Mouse (Mus musculus) neural tube, embryonic 15.5 days (tissue): ENCODE results near the gene Gm45062. TPM values are rescaled to one million over a fixed set of nuclear protein-coding genes. Genes with fewer than 3 reads are reported as not detected.

ENCODE experiments used
- ATAC-seq: fragments of 200-750 bp; cut with Nextera tagmentation; 2 replicates; pipeline ENCODE4 v1.8.0; 2017; ENCODE audit warnings: mild to moderate bottlenecking, moderate TSS enrichment, moderate library complexity; ENCODE audit not compliant: low FRiP score
- H3K27ac ChIP-seq: fragments of 300-500 bp; sonication (generic); replicated peaks from 2 replicates; pipeline ENCODE4 v1.5.1; 2015; ENCODE audit warnings: mild to moderate bottlenecking, inconsistent platforms
- H3K27me3 ChIP-seq: fragments of 300-500 bp; sonication (generic); replicated peaks from 2 replicates; pipeline ENCODE4 v1.6.1; 2015; ENCODE audit warnings: inconsistent platforms
- H3K36me3 ChIP-seq: fragments of 300-500 bp; sonication (generic); 2 replicates; pipeline ENCODE4 v1.6.1; 2015; ENCODE audit warnings: inconsistent platforms
- H3K4me1 ChIP-seq: fragments of 300-500 bp; sonication (generic); 2 replicates; pipeline ENCODE4 v1.6.1; 2015; ENCODE audit warnings: inconsistent platforms
- H3K4me2 ChIP-seq: fragments of 300-500 bp; sonication (generic); 2 replicates; pipeline ENCODE4 v1.6.1; 2015; ENCODE audit warnings: inconsistent platforms, mild to moderate bottlenecking, moderate library complexity
- H3K4me3 ChIP-seq: fragments of 300-500 bp; sonication (generic); replicated peaks from 2 replicates; pipeline ENCODE4 v1.5.1; 2015; ENCODE audit warnings: mild to moderate bottlenecking, inconsistent platforms
- H3K9ac ChIP-seq: fragments of 300-500 bp; sonication (generic); replicated peaks from 2 replicates; pipeline ENCODE4 v1.6.1; 2015; ENCODE audit warnings: mild to moderate bottlenecking, inconsistent platforms
- H3K9me3 ChIP-seq: fragments of 300-500 bp; sonication (generic); replicated peaks from 2 replicates; pipeline ENCODE4 v1.6.1; 2016; ENCODE audit warnings: inconsistent platforms
- WGBS: fragments of 180-500 bp; shearing (Covaris S2); methylation state at CpG from one replicate; pipeline ENCODE4 v1.1.7; 2015; ENCODE audit warnings: mixed read lengths; 5-methylcytosine and 5-hydroxymethylcytosine counted together
- polyA plus RNA-seq: library from polyadenylated mRNA; unstranded; fragments of >200 nt; fragmentation: Nextera tagmentation; extraction: Ambion mirVana; gene quantifications from 2 replicates; pipeline ENCODE4 v1.2.1, GENCODE M21; 2015

Gm45062 gene
- polyA plus RNA-seq, 1 experiment from 2014 or later: 9.4 TPM

GRCm38 (mm10) chr6:8485414-8486175, 226.3 kb downstream of the Gm45062 start:
- no peaks in the 10 kb centered on the region for H3K9me3 ChIP-seq
- WGBS: 85% methylated on average over 16 of the region's 16 CpGs
- H3K9ac ChIP-seq: no peak overlapping the region
- H3K4me3 ChIP-seq: no peak overlapping the region
- peaks cover 13% of the 10 kb centered on the region for H3K4me1 ChIP-seq
- H3K27me3 ChIP-seq: no peaks in the 10 kb centered on the region
- ATAC-seq: no peak
- no peak overlapping the region for H3K4me2 ChIP-seq
- H3K36me3 ChIP-seq: no peaks in the 10 kb centered on the region
- H3K27ac ChIP-seq: no peak overlapping the region

DNA sequence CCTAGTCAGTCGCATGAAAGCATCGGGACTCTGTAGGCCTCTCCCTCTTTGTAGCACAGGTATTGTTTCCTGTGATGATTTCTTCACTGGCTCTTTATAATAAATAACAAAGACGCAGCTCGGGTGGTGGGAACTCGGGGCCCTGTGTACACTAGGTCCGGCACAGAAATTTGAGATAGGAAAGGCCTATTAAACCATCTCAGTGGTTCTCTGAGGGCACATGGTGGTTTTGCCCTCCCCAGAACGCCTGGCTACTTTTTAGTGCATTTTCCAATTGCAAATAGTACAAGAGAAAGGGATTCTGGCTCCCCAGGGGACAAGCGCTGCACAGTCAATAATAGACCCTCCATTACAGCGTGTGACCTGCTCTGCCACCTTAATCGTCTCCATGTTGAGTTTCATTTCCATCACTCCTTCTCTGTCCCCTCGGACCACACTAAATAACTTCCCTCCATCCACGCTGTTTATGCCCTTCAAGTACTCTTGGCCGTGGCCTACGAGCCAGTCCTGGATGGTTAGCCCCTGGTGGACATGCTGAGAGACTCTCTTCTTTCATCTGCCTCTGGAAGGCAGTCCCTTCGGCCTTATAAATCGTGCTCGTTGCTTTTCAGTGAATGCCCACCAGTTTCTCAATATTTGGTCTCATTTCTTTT, 227.3 kb downstream of the Gm45062 start:
- Histone ChIP-seq H3K9ac (no peak overlapping the region), H3K9me3 (no peaks in the 10 kb centered on the region), H3K36me3 (no peaks in the 10 kb centered on the region), H3K4me2 (no peak overlapping the region), H3K27me3 (no peaks in the 10 kb centered on the region), H3K27ac (0 out of 2 replicates have a peak overlapping the region, but pooled peaks have one; percentile 33), H3K4me1 (peaks cover 13% of the 10 kb centered on the region), H3K4me3 (no peak overlapping the region)
- ATAC-seq: no peak
- 74% methylated on average over 17 of the region's 17 CpGs for WGBS

GRCm38 (mm10) chr6:8487044-8487853, 228.0 kb downstream of the Gm45062 start:
- Histone ChIP-seq H3K4me2 (no peak overlapping the region), H3K9ac (no peak overlapping the region)
- no peak for ATAC-seq

DNA sequence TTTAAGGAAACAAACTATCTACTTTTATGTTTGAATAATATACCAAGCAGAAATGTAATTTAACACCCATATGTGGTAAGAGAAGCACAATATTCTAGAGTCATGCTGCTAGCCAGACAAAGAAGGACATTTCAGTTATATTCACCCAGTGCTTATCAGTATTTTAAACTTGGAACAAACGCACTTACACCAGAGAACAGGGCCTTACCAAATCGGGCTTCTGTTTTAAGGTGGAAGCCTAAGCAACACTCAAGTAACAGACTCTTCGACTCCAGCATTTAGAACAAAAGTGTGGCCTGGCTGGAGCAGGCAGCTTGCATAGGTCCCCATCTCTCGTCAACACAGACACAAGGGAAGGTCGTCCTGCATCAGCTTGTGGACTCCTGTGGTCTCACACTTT, 229.0 kb downstream of the Gm45062 start:
- no peak overlapping the region for H3K4me2 ChIP-seq
- H3K36me3 ChIP-seq: no peaks in the 10 kb centered on the region
- 72% methylated on average over 5 of the region's 5 CpGs for WGBS
- H3K9ac ChIP-seq: no peak overlapping the region
- no peak overlapping the region for H3K27ac ChIP-seq
- no peaks in the 10 kb centered on the region for H3K27me3 ChIP-seq
- H3K4me1 ChIP-seq: peaks cover 13% of the 10 kb centered on the region
- no peaks in the 10 kb centered on the region for H3K9me3 ChIP-seq
- no peak for ATAC-seq
- no peak overlapping the region for H3K4me3 ChIP-seq

More at GRCm38 (mm10) chr6:8487044-8487853, 228.0 kb downstream of the Gm45062 start:
- 56% methylated on average over 20 of the region's 20 CpGs for WGBS
- Histone ChIP-seq H3K27ac (0 out of 2 replicates have a peak overlapping the region, but pooled peaks have one; percentile 33), H3K4me3 (no peak overlapping the region), H3K9me3 (no peaks in the 10 kb centered on the region), H3K4me1 (peaks cover 13% of the 10 kb centered on the region), H3K36me3 (no peaks in the 10 kb centered on the region), H3K27me3 (no peaks in the 10 kb centered on the region)

DNA sequence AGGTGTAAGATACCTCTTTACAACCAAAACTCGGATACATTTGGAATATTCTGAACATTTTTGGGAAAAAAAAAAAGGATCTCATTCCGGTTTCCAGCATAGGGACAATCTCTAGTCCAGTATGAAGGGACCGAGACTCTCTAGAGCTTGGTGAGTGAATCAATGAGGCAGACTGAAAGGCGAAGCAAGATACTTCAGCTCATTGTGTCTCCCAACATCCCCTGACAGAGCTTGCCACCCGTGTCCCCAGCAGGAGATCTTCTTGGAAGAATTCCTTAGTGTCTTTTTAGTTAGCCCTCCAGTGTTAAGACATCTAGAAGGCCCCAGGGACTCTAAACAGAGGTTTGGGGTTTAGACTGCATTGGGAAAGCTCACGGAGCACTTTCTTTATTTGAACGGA, 230.0 kb downstream of the Gm45062 start:
- H3K9me3 ChIP-seq: no peaks in the 10 kb centered on the region
- no peak overlapping the region for H3K4me2 ChIP-seq
- H3K27ac ChIP-seq: no peak overlapping the region
- H3K4me3 ChIP-seq: no peak overlapping the region
- peaks cover 13% of the 10 kb centered on the region for H3K4me1 ChIP-seq
- WGBS: 83% methylated on average over 7 of the region's 7 CpGs
- H3K36me3 ChIP-seq: no peaks in the 10 kb centered on the region
- H3K27me3 ChIP-seq: no peaks in the 10 kb centered on the region
- H3K9ac ChIP-seq: no peak overlapping the region
- no peak for ATAC-seq

DNA sequence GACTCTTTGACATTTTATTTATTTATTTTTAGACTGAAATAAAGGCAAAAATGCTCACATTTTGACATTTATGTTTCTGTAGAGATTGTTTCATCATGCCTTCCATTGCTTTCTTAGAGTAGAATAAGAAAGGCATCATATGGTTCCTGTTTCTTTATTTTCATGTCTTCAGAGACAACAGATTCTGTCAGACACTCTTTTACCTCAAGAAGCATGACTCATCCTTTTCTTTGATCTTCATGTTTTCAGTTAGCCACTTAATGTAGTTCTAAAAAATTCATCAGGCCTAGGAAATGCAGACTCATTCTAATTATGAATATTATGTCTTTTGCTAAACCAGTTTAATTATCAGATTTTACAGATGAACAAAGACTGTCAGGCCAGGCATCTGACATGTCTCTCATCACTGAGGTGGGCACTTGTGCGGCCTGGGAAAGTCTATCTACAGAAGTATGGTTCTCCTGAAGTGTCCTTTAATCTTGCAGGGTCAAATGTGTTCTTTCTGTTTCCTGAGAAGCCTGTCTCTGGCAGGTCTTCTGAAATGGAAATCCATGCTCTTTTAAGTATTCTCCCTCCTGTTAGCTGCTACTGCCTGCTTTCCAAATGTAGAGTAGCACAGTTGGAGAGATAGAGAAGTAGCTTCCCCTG, 230.8 kb downstream of the Gm45062 start:
- WGBS: 83% methylated on average over 1 of the region's 1 CpGs
- no peak overlapping the region for H3K27ac ChIP-seq
- ATAC-seq: no peak
- H3K4me3 ChIP-seq: no peak overlapping the region
- no peak overlapping the region for H3K9ac ChIP-seq
- H3K27me3 ChIP-seq: no peaks in the 10 kb centered on the region
- peaks cover 13% of the 10 kb centered on the region for H3K4me1 ChIP-seq
- H3K36me3 ChIP-seq: no peaks in the 10 kb centered on the region
- no peak overlapping the region for H3K4me2 ChIP-seq
- no peaks in the 10 kb centered on the region for H3K9me3 ChIP-seq

GRCm38 (mm10) chr6:8492248-8492647, 233.0 kb downstream of the Gm45062 start:
- Histone ChIP-seq H3K4me1 (0 out of 2 replicates have a peak, but pooled peaks cover 4% of the 10 kb centered on the region), H3K27ac (no peak overlapping the region), H3K4me3 (no peak overlapping the region), H3K9ac (no peak overlapping the region), H3K4me2 (no peak overlapping the region), H3K9me3 (no peaks in the 10 kb centered on the region), H3K36me3 (no peaks in the 10 kb centered on the region), H3K27me3 (no peaks in the 10 kb centered on the region)
- ATAC-seq: no peak
- 95% methylated on average over 3 of the region's 3 CpGs for WGBS

- WGBS: 88% methylated on average over 5 of the region's 5 CpGs
- no peak overlapping the region for H3K27ac ChIP-seq
- no peaks in the 10 kb centered on the region for H3K9me3 ChIP-seq
- H3K27me3 ChIP-seq: no peaks in the 10 kb centered on the region
- H3K9ac ChIP-seq: no peak overlapping the region
- H3K4me1 ChIP-seq: no peaks in the 10 kb centered on the region
- H3K36me3 ChIP-seq: no peaks in the 10 kb centered on the region
- H3K4me3 ChIP-seq: no peak overlapping the region
- ATAC-seq: no peak
- H3K4me2 ChIP-seq: no peak overlapping the region
Observed at GRCm38 (mm10) chr6:8495109-8495826, 236.0 kb downstream of the Gm45062 start.

- no peak for ATAC-seq
- no peak overlapping the region for H3K27ac ChIP-seq
- H3K36me3 ChIP-seq: no peaks in the 10 kb centered on the region
- no peaks in the 10 kb centered on the region for H3K4me1 ChIP-seq
- H3K9ac ChIP-seq: no peak overlapping the region
- no peaks in the 10 kb centered on the region for H3K27me3 ChIP-seq
- H3K4me2 ChIP-seq: no peak overlapping the region
- no peaks in the 10 kb centered on the region for H3K9me3 ChIP-seq
- no peak overlapping the region for H3K4me3 ChIP-seq
- 92% methylated on average over 4 of the region's 4 CpGs for WGBS
Observed at GRCm38 (mm10) chr6:8495827-8496222, 236.6 kb downstream of the Gm45062 start.

GRCm38 (mm10) chr6:8497234-8497867, 238.1 kb downstream of the Gm45062 start:
- Histone ChIP-seq H3K4me1 (no peaks in the 10 kb centered on the region), H3K36me3 (no peaks in the 10 kb centered on the region), H3K9me3 (no peaks in the 10 kb centered on the region), H3K27me3 (no peaks in the 10 kb centered on the region), H3K9ac (no peak overlapping the region), H3K4me3 (no peak overlapping the region), H3K4me2 (no peak overlapping the region), H3K27ac (no peak overlapping the region)
- ATAC-seq: no peak
- WGBS: 77% methylated on average over 6 of the region's 6 CpGs
